Mouse (Mus musculus) thymus, adult 2 months (tissue): ENCODE results near the gene Rbm17.

Source experiments
- CTCF ChIP-seq: fragments of 200-500 bp; IDR thresholded peaks from 2 replicates; pipeline ENCODE4 v1.5.1; 2012; ENCODE audit warnings: mild to moderate bottlenecking, control low read depth, low read length, moderate library complexity, borderline replicate concordance; ENCODE audit not compliant: control insufficient read depth, poor library complexity, insufficient read depth; ENCODE audit errors: extremely low read depth
- POLR2A ChIP-seq: fragments of 200-500 bp; IDR thresholded peaks from 2 replicates; pipeline ENCODE4 v1.6.1; 2012; ENCODE audit warnings: mild to moderate bottlenecking, low read length, control low read depth, moderate library complexity; ENCODE audit not compliant: control insufficient read depth, poor library complexity, insufficient read depth; ENCODE audit errors: extremely low read depth

GRCm38 (mm10) chr2:11564768-11565167 is 39.2 kb downstream of the Rbm17 start:
- no peak for TF ChIP-seq CTCF
- no peak for TF ChIP-seq POLR2A
